Mouse (Mus musculus) MN1 (cell line): ENCODE measurements around the gene Ccdc106.
A peak's percentile ranks its signal among the peaks of the same experiment; 100 is the strongest.
"Not testable (repeated sequence)": the region's sequence is repeated elsewhere in the genome, so short reads cannot be mapped to it uniquely, and the experiment has no call there.

ENCODE experiments used
- DNase-seq: peaks from one replicate; pipeline ENCODE4 v3.0.0-alpha.2; 2016; ENCODE audit warnings: low spot score

Gene Ccdc106

GRCm38 (mm10) chr7:5015118-5016001, 5.0 kb upstream of the Ccdc106 start, which contains the start of gene Gm44973:
TSS of gene Gm44973 (plus strand) at chr7:5015496.
- peak; percentile 91 for DNase-seq

GRCm38 (mm10) chr7:5016057-5016456, 4.3 kb upstream of the Ccdc106 start:
- no peak for DNase-seq

DNA sequence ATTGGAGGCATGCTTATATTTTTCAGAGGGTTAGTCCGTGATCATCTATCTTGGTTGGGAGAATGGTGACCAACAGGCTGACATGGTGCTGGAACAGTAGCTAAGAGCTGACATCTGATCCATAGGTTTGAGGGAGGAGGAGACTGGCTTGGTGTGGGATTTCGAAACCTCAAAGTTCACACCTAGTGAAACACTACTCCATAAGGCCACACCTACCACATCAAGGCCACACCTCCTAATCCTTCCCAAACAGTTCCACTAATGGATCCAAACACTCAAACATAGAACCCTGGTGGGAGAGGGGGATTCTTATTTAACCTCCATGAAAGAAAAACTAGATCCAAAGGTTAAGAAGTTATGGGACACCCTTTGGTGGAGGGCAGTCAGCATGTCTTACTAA, 3.4 kb upstream of the Ccdc106 start:
- DNase-seq: no peak

DNA sequence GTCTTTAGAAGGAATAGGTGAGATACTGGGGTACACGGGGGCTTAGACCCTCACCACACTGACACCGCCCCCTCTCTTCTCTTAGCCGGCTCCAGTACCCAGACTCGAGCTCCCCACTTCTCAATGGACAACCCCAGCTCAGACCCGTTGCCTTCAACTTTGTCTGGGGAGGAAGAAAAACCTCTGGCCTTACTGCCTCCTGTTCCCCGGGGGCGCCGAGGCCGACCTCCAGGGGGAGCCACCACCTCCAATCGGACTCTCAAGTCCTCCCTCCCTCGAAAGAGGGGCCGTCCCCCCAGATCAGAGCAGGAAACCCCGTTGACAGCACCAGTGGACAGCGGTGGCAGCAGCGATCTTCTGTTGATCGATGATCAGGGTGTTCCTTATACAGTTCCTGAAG, 3.0 kb upstream of the Ccdc106 start:
- DNase-seq: no peak

- no peak for DNase-seq
These were observed 2.4 kb upstream of the Ccdc106 start for GRCm38 (mm10) chr7:5017931-5018330.

- not testable (repeated sequence) for DNase-seq
These were observed 777 bp upstream of the Ccdc106 start for GRCm38 (mm10) chr7:5019576-5019975.

GRCm38 (mm10) chr7:5020685-5021084, 332 bp downstream of the Ccdc106 start:
- no peak for DNase-seq

GRCm38 (mm10) chr7:5021197-5021596, 844 bp downstream of the Ccdc106 start:
- DNase-seq: no peak

DNA sequence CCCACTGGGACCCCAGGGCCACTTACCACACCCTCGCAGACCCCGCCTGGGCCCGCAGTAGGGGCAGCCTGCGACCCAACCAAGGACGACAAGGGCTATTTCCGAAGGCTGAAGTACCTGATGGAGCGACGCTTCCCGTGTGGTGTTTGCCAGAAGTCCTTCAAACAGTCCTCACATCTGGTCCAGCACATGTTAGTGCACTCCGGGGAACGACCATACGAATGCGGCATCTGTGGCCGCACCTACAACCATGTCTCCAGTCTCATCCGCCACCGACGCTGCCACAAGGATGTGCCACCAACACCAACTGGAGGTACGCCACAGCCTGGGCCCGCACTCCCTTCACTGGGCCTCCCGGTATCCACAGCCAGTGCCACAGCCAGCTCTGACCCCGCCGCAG, 9.2 kb downstream of the Ccdc106 start:
- no peak for DNase-seq

- DNase-seq: no peak
These were observed 9.6 kb downstream of the Ccdc106 start for GRCm38 (mm10) chr7:5029946-5030345.

DNA sequence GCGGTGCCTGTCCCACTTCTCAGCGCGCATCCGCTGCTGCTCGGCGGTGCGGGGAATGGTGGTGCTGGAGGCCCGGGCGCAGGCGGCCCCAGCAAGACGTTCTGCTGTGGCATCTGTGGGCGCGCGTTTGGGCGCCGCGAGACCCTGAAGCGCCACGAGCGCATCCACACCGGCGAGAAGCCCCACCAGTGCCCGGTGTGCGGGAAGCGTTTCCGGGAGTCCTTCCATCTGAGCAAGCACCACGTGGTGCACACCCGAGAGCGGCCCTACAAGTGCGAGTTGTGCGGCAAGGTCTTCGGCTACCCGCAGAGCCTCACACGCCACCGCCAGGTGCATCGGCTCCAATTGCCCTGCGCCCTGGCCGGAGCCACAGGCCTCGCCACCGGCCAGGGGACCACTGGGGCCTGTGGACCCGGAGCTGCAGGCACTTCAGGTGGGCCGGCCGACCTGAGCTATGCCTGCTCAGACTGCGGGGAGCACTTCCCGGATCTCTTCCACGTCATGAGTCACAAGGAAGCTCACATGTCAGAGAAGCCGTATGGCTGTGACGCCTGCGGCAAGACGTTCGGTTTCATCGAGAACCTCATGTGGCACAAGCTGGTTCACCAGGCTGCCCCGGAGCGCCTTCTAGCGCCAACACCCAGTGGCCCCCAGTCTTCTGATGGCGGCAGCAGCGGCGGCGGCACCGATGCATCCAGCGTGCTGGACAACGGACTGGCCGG, 10.4 kb downstream of the Ccdc106 start:
- no peak for DNase-seq

- DNase-seq: no peak
These were observed 11.1 kb downstream of the Ccdc106 start for GRCm38 (mm10) chr7:5031496-5031895.

GRCm38 (mm10) chr7:5033818-5034217, 13.5 kb downstream of the Ccdc106 start, which contains the start of gene 4632433K11Rik:
TSS of gene 4632433K11Rik (plus strand) at chr7:5034118.
- DNase-seq: no peak

- no peak for DNase-seq
These were observed 15.3 kb downstream of the Ccdc106 start for GRCm38 (mm10) chr7:5035628-5036027.

DNA sequence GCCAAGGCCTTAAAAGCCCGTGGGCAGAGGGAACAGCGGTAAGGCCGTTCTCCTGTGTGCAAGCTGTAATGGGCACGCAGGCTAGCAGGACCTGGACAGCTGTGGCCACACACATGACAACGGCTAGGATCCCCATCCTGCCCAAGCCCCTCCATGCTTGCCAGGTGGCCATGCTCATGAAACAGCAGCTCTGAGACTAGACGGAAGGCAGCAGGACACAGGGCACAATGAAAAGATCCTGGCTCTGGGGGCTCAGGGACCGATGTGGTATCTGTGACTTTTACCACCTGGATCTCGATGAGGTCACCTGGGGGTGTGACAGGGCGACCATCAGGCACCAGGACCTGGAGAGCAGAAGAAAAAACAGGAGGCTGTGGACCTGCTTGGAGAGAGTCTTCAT, 15.8 kb downstream of the Ccdc106 start:
- DNase-seq: no peak

GRCm38 (mm10) chr7:5037026-5037425, 16.7 kb downstream of the Ccdc106 start:
- no peak for DNase-seq

DNA sequence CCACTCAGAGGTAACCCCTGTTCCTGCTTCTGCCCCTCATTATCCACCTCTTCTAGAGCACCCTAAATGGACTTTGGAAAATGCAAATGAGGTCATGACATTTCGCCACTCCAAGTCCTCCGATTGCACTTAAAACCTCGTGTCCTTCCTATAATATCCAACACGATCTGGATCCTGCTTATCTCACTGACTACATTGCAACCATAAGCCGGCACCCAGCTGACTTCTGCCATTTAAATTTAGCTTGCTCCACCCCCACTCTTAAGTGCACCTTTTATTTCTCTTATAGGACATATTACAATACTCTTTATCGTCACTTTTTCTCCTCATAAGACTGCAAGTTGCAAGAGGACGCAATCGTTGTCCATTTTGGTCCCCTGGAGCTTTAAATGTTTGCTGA, 17.1 kb downstream of the Ccdc106 start:
- DNase-seq: no peak

DNA sequence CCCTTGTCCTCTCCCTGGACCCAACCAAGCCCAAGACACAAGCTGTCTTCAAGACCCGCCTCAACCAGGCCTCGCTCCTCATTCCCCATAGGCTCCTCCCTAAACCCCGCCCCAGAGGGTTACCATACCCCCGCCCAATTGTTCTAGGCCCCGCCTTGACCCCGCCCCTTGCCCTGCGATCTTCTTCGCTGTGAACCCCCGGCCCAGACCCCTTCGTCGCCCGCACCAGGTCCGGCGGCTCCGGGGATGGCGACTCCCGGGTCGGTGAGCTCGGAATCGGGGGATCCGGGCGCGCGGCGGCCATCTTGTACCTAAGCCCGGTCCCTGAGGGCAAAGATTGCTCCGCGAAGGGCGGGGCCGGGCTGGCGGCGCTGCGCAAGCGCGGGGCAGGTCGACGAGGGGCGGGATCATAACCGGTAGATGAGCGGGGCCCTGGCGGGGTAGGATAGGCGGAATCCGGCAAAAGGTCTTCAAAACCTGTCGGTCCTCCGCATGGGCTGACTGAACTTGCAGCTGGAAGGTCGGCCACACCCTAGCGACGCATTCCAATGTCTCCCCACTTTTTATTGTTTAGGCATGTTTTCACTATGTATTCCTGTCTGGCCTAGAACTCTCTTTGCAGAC, 17.9 kb downstream of the Ccdc106 start, which contains the start of gene Zfp784:
TSS of gene Zfp784 (minus strand) at position 338 of the 624 bp plus-strand sequence.
- peak; percentile 91 for DNase-seq

- DNase-seq: no peak
These were observed 18.6 kb downstream of the Ccdc106 start for GRCm38 (mm10) chr7:5038940-5039339.

GRCm38 (mm10) chr7:5044981-5045380, 24.6 kb downstream of the Ccdc106 start:
- no peak for DNase-seq

- no peak for DNase-seq
These were observed 25.8 kb downstream of the Ccdc106 start for GRCm38 (mm10) chr7:5046112-5046511.

- peak; percentile 61 for DNase-seq
These were observed 27.0 kb downstream of the Ccdc106 start for GRCm38 (mm10) chr7:5047313-5047712.
